Mouse (Mus musculus): ENCODE measurements around the gene Pde5a.

The Pde5a gene

DNA sequence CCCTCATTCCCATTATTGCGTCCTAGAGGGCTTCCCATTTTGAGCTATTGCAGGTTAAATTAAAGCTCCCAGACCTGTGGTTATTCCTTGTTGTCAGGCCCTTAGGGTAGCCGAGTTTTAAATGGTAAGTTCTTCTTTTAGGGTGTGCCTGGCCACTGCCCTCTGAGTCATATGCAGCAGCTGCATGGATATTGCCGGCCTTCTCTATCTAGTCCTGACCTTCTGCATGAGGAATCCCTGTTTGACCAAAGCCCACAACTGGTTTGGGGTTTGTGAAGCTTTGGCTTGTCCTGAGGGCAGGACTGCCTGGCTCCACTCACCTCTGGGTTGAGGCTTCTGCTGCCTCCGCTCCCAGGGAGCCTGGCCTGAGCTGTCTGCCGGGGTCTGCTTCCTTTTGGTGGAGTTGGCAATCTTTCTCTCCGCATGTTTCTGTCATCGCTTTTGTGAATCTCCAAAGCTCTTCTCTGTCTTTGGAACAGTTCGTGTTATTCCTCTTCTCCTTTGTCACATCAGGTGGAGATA, 34.6 kb downstream of the Pde5a start:
- no peak for ATAC-seq (ENCODE audit: insufficient number of reproducible peaks, low FRiP score, low TSS enrichment)

DNA sequence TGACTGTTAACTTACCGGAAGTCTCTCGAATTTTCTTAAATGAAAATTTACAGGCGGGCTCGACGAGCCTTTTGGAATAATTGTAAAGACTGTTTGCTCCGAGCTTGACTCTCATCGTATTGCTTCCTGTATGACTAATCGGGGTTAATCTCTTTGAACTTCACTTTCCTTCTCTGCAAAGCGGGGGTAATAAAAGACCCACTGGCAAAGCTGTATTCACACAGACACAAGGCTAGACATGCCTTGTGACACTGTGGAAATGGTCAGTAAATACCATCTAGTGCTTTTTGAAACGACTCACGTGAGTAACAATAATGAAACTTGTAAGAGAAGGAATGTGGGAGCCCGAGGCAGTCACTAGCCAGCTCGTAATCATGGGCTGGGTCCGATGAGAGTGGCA, 35.0 kb downstream of the Pde5a start:
- ATAC-seq (ENCODE audit: insufficient number of reproducible peaks, low FRiP score, low TSS enrichment): no peak

- ATAC-seq (ENCODE audit: insufficient number of reproducible peaks, low FRiP score, low TSS enrichment): no peak
These were observed 38.2 kb downstream of the Pde5a start for GRCm38 (mm10) chr3:122766930-122767329.

- no peak for ATAC-seq (ENCODE audit: insufficient number of reproducible peaks, low FRiP score, low TSS enrichment)
These were observed 39.1 kb downstream of the Pde5a start for GRCm38 (mm10) chr3:122767841-122768240.

- no peak for ATAC-seq (ENCODE audit: insufficient number of reproducible peaks, low FRiP score, low TSS enrichment)
These were observed 52.7 kb downstream of the Pde5a start for GRCm38 (mm10) chr3:122781417-122781816.

- ATAC-seq (ENCODE audit: insufficient number of reproducible peaks, low FRiP score, low TSS enrichment): no peak
These were observed 55.5 kb downstream of the Pde5a start for GRCm38 (mm10) chr3:122784245-122784644.

GRCm38 (mm10) chr3:122788314-122788713, 59.6 kb downstream of the Pde5a start:
- ATAC-seq (ENCODE audit: insufficient number of reproducible peaks, low FRiP score, low TSS enrichment): peak; percentile 34; the same call in 1 of the 2 replicates

GRCm38 (mm10) chr3:122789544-122789943, 60.8 kb downstream of the Pde5a start:
- ATAC-seq (ENCODE audit: insufficient number of reproducible peaks, low FRiP score, low TSS enrichment): no peak

DNA sequence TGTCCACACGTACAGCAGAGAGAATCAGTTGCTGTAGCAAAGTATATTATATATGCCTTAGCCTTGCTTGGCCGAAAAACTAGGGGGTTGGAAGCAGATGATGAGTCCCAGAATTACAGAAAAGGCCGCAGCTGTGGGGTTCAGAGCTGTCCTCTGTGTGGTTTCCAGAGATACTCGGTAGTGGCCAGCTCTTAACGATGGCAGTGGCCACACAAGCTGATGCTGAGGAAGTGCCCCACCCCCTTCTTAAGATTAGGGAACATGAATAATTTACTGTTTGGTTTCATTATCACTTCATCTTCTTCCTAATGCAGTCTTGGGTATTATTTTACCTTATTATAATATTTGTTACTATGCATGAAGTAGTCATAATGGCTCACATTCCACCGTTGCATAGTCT, 71.3 kb downstream of the Pde5a start:
- no peak for ATAC-seq (ENCODE audit: insufficient number of reproducible peaks, low FRiP score, low TSS enrichment)

GRCm38 (mm10) chr3:122800553-122801435, 72.0 kb downstream of the Pde5a start:
- ATAC-seq (ENCODE audit: insufficient number of reproducible peaks, low FRiP score, low TSS enrichment): no peak

DNA sequence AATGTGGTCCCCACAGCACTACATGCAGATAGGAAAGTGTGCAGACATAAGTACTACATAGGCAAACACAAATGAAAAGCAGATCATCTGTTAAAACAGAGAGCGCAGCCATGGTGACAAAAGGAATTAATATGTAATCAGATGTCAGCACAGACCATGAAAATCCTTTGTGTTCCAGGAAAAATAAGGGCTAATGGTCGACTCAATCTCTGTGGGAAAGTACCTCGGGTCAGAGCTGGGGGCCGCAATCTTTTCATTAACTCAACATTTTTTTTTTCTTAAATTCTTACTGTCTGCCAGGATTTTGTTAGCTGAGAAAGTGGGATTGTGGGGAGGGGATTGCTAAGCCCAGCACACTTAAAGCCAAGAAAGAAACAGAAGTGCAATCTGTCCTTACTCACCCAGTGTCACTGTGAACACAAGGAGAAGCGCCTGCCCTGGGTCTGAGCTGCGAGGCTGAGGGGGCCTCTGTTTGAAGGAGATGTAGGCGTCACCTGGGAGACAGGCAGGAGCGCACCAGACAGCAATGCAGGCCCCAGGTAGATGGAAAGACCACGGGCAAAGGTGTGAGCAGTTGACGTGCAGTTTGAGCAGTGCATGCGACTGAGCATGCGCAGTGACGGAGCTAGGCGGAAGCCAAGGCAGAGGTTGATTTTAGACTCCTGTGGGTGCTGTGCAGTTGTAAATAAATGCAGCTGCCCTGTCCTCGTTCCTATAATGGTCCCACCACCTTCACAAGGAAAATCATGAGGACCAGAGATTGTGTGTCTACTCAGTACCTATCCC, 72.9 kb downstream of the Pde5a start:
- no peak for ATAC-seq (ENCODE audit: insufficient number of reproducible peaks, low FRiP score, low TSS enrichment)

DNA sequence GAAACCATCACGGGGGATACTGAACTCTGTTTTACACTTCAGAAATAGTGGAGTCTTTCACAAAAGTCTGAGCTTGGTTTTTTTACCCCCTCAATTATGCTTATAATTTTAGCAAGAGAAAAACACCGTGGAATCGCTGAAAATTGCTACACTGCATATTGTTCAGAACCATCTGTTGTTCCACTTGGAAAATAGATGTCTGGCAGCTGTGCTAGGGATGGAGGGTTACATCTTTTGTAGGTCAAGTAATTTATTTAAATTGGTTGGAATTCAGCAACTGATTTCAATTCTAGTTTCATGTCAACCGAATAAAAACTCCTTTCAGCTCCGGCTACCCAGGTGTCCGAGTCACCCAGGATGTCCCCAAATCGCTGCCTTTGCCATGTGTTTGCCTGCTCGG, 78.6 kb downstream of the Pde5a start:
- no peak for ATAC-seq (ENCODE audit: insufficient number of reproducible peaks, low FRiP score, low TSS enrichment)

- no peak for ATAC-seq (ENCODE audit: insufficient number of reproducible peaks, low FRiP score, low TSS enrichment)
These were observed 81.5 kb downstream of the Pde5a start for GRCm38 (mm10) chr3:122810090-122810863.

DNA sequence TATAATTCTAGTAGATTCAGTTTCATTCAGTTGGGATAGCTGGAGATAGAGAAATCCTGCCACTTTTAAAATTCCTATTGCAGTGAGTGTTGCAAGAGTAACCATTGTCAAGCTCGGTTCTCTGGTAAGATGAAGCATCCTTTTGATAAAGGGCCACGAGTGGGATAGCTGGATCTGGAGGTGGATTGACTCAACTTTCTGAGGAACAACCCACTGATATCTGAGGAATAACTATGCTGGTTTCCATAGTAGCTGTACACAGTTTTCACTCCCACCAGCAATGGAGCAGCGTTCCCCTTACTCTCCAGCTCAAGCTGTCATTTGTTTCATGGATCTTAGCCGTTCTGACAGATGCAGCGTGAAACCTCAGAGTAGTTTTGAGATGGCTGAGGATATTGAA, 82.2 kb downstream of the Pde5a start:
- ATAC-seq (ENCODE audit: insufficient number of reproducible peaks, low FRiP score, low TSS enrichment): no peak

DNA sequence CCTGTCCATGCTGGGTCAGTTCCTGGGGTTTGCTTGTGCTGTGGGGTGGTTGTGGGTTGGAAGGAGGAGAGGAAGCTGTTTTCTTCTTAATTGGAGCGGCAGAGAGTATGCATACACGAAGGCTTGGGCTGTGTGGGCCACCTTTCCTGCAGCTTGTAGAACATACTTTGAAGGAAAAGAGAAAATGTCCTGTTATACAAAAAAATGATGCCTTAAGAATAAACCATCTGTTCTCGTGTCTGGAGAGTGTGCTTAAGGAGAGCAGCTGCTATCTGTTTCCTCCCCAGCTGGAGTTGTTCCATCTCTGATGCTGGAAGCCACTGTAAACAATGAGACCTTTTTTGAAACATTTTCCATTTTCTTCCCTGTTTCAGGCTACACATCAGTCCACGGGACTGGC, 85.8 kb downstream of the Pde5a start:
- no peak for ATAC-seq (ENCODE audit: insufficient number of reproducible peaks, low FRiP score, low TSS enrichment)

GRCm38 (mm10) chr3:122818282-122818681, 89.5 kb downstream of the Pde5a start:
- ATAC-seq (ENCODE audit: insufficient number of reproducible peaks, low FRiP score, low TSS enrichment): no peak

DNA sequence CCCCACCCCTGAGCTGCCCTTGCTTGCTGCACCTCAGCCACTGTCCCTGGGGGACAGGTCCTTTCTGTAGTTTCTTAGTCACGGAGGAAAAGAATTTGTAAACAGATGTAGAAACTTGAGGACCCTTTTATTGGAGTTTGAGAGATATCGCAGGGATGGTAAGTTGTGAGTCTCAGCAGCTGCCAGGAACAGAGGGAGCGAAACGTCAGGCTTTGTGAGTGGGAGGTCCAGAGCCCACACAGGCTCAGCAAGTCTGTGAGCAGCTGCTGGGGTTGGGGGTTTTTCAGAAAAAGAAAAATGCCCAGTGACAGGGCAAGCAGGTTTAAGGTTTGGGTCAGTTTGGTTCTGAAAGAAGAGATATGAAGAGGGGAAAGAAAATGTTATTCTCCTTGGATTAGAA, 92.0 kb downstream of the Pde5a start:
- ATAC-seq (ENCODE audit: insufficient number of reproducible peaks, low FRiP score, low TSS enrichment): no peak

DNA sequence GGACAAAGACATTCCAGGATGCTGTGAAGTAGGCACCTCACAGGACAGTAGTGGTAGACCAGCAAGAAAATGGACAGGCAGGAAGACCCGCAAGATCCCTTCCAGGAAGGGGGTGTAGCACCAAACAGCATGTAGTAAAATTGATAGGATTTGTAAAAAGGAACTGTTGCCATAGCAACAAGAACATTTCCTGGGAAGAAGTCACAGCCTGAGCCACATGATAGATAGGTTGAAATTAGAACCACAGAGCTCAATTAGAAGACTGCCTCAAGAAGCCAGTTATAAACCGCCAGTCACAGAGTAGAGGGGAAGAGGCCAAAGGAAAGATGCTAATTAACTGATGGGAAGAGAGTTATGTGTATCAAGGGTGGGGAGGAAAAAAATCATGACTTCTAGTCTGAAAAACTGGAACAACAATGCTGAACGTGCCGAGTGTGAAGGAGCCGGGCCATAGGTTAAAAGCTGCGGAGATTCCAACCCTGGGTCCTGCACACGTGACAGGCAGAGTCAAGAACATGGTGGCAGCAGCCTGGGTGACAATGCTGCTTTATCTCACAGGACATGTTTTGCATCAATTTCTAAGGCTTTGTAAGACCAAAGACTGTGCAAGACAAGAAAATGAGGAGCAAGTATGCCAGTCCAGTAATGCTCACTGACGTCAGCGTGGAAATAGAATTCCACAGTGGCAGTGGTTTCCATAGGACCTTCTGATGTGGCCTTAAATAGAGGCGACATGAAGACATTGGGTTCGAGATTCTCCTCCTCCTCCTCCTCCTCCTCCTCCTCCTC, 99.7 kb downstream of the Pde5a start:
- no peak for ATAC-seq (ENCODE audit: insufficient number of reproducible peaks, low FRiP score, low TSS enrichment)

DNA sequence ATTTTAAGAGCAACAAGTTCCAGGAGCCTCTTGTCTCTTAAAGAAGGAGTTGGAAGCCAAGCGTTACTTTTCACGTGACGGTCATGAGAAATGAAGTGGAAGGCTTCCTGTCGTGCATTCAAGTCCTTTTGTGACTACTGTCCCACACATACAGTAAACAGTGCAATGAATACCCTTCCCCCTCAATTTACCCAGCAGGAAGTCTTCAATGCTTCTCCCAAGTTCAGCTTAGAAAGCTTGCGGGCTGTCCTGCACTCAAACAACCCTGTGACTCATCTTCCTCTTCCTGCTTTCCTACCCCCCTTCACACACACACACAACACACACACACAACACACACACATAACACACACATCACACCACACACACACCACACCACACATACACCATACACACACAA, 105.8 kb downstream of the Pde5a start:
- ATAC-seq (ENCODE audit: insufficient number of reproducible peaks, low FRiP score, low TSS enrichment): no peak

All from cerebellum, adult (tissue).